Mouse (Mus musculus): ENCODE measurements around the gene Ten1.
A peak's percentile ranks its signal among the peaks of the same experiment; 100 is the strongest.

The Ten1 gene

GRCm38 (mm10) chr11:116198639-116199531, at the start of gene Ten1, which contains the start of gene Acox1:
Gene Ten1 (plus strand): TSS chr11:116198855.
Gene Acox1 (minus strand): TSS chr11:116199045.
- peak; percentile 95 for DNase-seq (ENCODE audit: extremely low read depth, low read depth, low spot score)

DNA sequence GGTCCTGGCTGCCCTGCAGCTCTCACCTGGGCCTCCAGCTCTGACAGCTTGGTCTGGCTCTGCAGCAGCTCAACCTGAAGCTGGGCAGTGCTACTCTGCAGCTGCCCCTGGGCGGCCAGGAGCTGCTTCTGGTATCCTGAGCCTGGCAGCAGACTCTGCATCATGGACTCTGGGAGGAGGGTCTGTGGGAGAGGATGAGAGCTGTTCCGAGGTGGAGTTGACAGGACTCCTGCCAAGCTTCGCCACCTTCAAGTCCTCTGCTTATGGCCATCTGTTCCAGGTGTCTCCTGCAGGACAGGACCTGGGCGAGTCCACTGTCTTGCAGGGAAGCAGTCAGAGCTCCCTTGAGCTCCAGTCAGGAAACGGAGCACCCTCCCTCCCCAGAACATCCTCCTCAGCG, 49.3 kb upstream of the Ten1 start:
- no peak for DNase-seq (ENCODE audit: extremely low read depth, low read depth, low spot score)

DNA sequence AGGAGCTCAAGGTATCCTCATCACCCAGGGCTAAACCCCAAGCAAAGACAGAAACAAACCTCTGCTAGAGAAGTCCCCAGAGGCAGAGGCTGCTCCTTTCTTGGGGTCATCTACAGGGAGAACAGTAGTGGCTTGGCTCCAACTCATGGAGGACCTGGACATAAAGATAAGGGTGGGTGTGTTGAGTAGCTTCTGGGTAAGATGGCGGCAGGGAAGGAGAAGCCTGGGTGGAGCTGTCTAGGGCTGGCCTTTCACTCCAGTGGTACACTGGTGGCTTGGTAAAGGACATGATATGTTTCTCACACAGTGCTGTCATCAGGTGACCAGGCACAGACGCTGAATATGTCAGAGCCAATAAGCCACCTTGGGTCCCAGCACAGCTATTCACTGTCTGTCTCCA, 47.7 kb upstream of the Ten1 start:
- no peak for DNase-seq (ENCODE audit: extremely low read depth, low read depth, low spot score)

GRCm38 (mm10) chr11:116161312-116161711, 37.3 kb upstream of the Ten1 start:
- peak; percentile 88 for DNase-seq (ENCODE audit: extremely low read depth, low read depth, low spot score)

GRCm38 (mm10) chr11:116162146-116162545, 36.5 kb upstream of the Ten1 start:
- no peak for DNase-seq (ENCODE audit: extremely low read depth, low read depth, low spot score)

DNA sequence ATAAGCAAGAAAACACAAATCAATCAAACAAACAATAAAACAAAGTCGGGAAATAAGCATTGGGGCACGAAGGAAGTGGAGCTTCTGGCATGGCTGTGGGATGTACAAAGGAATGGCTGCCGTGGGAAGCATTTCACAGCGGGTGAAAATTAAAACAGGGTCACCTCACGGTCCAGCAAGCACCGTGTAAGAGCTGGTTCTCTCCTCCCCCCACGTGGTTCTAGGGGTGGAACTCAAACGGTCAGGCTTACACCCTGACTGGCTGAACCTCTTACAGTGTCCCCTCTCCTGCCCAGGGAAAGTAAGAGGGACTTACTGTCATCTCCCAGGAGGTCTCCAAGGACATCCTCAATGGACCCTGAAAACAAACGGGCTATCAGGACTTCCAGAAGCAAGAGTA, 35.7 kb upstream of the Ten1 start:
- DNase-seq (ENCODE audit: extremely low read depth, low read depth, low spot score), result no peak

GRCm38 (mm10) chr11:116167232-116167631, 31.4 kb upstream of the Ten1 start:
- DNase-seq (ENCODE audit: extremely low read depth, low read depth, low spot score), result no peak

GRCm38 (mm10) chr11:116167884-116168439, 30.7 kb upstream of the Ten1 start, which contains the start of gene Fbf1:
Gene Fbf1 (minus strand): TSS chr11:116168166.
- no peak for DNase-seq (ENCODE audit: extremely low read depth, low read depth, low spot score)

GRCm38 (mm10) chr11:116169214-116169613, 29.4 kb upstream of the Ten1 start:
- no peak for DNase-seq (ENCODE audit: extremely low read depth, low read depth, low spot score)

GRCm38 (mm10) chr11:116170003-116170800, 28.5 kb upstream of the Ten1 start:
- DNase-seq (ENCODE audit: extremely low read depth, low read depth, low spot score), result no peak

- DNase-seq (ENCODE audit: extremely low read depth, low read depth, low spot score), result no peak
Observed at GRCm38 (mm10) chr11:116171959-116172358, 26.7 kb upstream of the Ten1 start.

DNA sequence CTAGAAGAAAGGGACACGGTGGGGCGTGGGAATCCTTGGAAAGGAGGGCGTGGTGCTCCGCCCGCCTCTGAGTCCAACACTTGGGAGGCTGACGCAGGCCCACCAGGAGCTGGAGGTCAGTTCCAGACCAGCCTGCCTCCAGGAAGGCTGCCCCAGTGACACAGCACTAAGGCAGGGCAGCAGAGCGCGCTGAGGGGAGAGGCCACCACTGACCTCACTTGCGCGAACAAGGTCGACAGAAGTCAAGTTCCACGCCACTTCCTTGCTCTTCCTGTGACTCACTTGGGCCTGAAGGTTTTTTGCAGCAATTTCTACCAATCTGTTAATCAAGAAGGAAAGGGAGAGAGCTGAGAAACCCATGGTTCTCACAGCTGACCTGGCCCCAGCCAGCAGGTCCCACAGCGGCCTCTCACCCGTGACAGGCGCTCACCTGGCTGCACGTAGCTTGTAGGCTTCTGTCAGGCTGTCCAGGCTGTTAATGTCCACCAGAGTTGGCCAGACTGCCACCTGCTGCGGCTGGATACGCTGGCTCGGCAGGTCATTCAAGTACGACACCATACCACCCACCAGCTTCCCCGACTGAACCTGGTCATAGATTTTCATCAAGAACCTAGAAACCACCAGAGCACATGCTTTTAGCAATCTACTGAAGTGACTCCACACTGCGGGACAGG, 23.7 kb upstream of the Ten1 start:
- no peak for DNase-seq (ENCODE audit: extremely low read depth, low read depth, low spot score)

GRCm38 (mm10) chr11:116176010-116176409, 22.6 kb upstream of the Ten1 start:
- DNase-seq (ENCODE audit: extremely low read depth, low read depth, low spot score), result no peak

GRCm38 (mm10) chr11:116178411-116179121, 20.1 kb upstream of the Ten1 start:
- DNase-seq (ENCODE audit: extremely low read depth, low read depth, low spot score), result no peak

GRCm38 (mm10) chr11:116185836-116186235, 12.8 kb upstream of the Ten1 start:
- DNase-seq (ENCODE audit: extremely low read depth, low read depth, low spot score), result no peak

DNA sequence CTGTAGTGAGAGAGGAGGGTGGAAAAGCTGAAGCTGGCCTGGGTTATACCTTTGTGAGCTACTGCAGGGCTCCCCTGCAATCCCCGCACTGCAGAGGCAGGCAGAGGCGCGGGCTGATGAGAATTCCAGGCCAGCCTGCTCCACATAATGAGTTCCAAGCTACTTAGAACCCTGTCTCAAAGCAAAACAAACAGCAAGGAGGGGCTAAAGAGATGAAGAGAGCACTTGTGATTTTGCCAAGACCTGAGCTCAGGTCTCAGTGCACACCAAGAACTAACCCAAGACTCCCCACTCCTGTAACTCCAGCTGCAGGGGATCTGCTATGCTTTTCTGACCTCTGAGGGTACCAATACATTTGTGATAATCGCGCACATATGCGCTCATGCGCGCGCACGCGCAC, 12.3 kb upstream of the Ten1 start:
- DNase-seq (ENCODE audit: extremely low read depth, low read depth, low spot score), result no peak

GRCm38 (mm10) chr11:116187226-116187930, 11.3 kb upstream of the Ten1 start:
- no peak for DNase-seq (ENCODE audit: extremely low read depth, low read depth, low spot score)

- DNase-seq (ENCODE audit: extremely low read depth, low read depth, low spot score), result no peak
Observed at GRCm38 (mm10) chr11:116194619-116195018, 4.0 kb upstream of the Ten1 start.

- no peak for DNase-seq (ENCODE audit: extremely low read depth, low read depth, low spot score)
Observed at GRCm38 (mm10) chr11:116195252-116195651, 3.4 kb upstream of the Ten1 start.

- no peak for DNase-seq (ENCODE audit: extremely low read depth, low read depth, low spot score)
Observed at GRCm38 (mm10) chr11:116196336-116196735, 2.3 kb upstream of the Ten1 start.
